Mouse (Mus musculus) lung, embryonic 14.5 days (tissue): ENCODE measurements around the gene Dnm3. TPM values are rescaled to one million over a fixed set of nuclear protein-coding genes. Genes with fewer than 3 reads are reported as not detected.

Experiments
- ATAC-seq: fragments of 200-750 bp; cut with Nextera tagmentation; 2 replicates; pipeline ENCODE4 v1.8.0; 2017; ENCODE audit warnings: mild to moderate bottlenecking, moderate TSS enrichment, moderate library complexity; ENCODE audit not compliant: insufficient read depth
- DNase-seq: peaks from one replicate; pipeline ENCODE4 v3.0.0-alpha.2; 2015
- H3K27ac ChIP-seq: fragments of 300-500 bp; sonication (generic); 2 replicates; pipeline ENCODE4 v1.5.1; 2014; ENCODE audit warnings: low read depth, mild to moderate bottlenecking, moderate library complexity
- H3K27me3 ChIP-seq: fragments of 300-500 bp; sonication (generic); 2 replicates; pipeline ENCODE4 v1.6.1; 2014; ENCODE audit warnings: low read length, control low read depth; ENCODE audit not compliant: insufficient read depth
- H3K36me3 ChIP-seq: fragments of 300-500 bp; sonication (generic); 2 replicates; pipeline ENCODE4 v1.6.1; 2014; ENCODE audit warnings: control low read depth; ENCODE audit not compliant: insufficient read depth
- H3K4me1 ChIP-seq: fragments of 300-500 bp; sonication (generic); 2 replicates; pipeline ENCODE4 v1.6.1; 2014; ENCODE audit warnings: antibody characterized with exemption, control low read depth; ENCODE audit not compliant: insufficient read depth
- H3K4me2 ChIP-seq: fragments of 300-500 bp; sonication (generic); 2 replicates; pipeline ENCODE4 v1.6.1; 2014; ENCODE audit warnings: mild to moderate bottlenecking
- H3K4me3 ChIP-seq: fragments of 300-500 bp; sonication (generic); 2 replicates; pipeline ENCODE4 v1.5.1; 2014; ENCODE audit warnings: low read depth, low read length
- H3K9ac ChIP-seq: fragments of 300-500 bp; sonication (generic); 2 replicates; pipeline ENCODE4 v1.6.1; 2014
- H3K9me3 ChIP-seq: fragments of 300-500 bp; sonication (generic); 2 replicates; pipeline ENCODE4 v1.6.1; 2016; ENCODE audit warnings: low read depth, low read length, control low read depth
- CTCF ChIP-seq: IDR thresholded peaks from 2 replicates; pipeline ENCODE4 v1.5.1; 2016; ENCODE audit warnings: antibody characterized with exemption, low read depth
- WGBS: fragments of 180-500 bp; shearing (Covaris S2); extraction: QIAGEN DNeasy Blood & Tissue Kit; methylation state at CpG from one replicate; pipeline ENCODE4 v1.1.7; 2014; 5-methylcytosine and 5-hydroxymethylcytosine counted together
- polyA plus RNA-seq: library from polyadenylated mRNA; unstranded; fragments of >200 nt; fragmentation: Nextera tagmentation; extraction: Ambion mirVana; gene quantifications from 2 replicates; pipeline ENCODE4 v1.2.1, GENCODE M21; 2014

Gene Dnm3
- polyA plus RNA-seq, 1 experiment from 2014 or later: 2.8 TPM

DNA sequence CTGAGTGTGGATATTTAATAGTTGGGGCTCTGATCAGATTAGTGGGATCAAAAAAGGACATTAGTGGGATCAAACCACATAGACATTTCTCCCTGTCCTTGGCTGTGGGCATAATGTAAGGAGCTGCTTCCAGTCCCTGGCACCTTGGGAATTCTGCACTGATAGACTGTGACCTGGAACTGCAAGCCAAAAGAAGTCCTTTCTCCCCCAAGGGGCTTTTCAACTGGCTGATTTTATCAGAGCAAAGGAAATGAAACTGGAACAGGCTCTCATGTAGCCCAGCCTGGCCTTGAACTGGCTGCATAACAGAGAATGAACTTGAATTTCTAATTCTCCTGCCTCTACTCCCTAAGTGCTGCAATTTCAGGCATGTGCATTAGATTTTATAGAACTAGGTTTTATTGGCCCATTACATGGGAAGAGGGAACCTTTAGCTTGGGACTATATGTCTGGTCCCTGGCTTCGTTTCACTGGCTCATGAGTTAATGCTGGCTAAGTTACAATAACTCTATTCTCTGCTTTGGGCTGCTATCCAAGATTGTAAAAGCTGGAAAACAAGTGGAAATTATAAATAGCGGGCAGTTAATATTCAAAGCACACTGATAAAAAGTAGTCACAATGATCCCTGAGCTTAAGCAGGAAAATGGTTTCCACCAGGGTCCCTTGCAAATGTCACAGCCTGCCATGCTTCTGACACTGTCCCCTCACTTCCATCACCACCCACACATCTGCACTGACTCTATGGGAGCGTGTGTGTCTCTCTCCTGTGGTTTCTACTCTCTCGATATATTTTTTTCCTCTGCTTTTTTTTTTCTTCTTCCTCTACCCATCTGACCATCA lies 183.9 kb downstream of the Dnm3 start:
- H3K4me2 ChIP-seq: no peak overlapping the region
- ATAC-seq: peak; percentile 52; the same call in 1 of the 2 replicates
- no peaks in the 10 kb centered on the region for H3K27me3 ChIP-seq
- H3K4me3 ChIP-seq: no peak overlapping the region
- H3K27ac ChIP-seq: peak overlapping the region; percentile 26; the same call in 1 of the 2 replicates
- no peaks in the 10 kb centered on the region for H3K36me3 ChIP-seq
- H3K9me3 ChIP-seq: no peaks in the 10 kb centered on the region
- WGBS: 39% methylated on average over 4 of the region's 4 CpGs
- TF ChIP-seq CTCF: no peak
- peaks cover 4% of the 10 kb centered on the region; the same call in 1 of the 2 replicates for H3K4me1 ChIP-seq
- DNase-seq: peak; percentile 77
- H3K9ac ChIP-seq: no peak overlapping the region

DNA sequence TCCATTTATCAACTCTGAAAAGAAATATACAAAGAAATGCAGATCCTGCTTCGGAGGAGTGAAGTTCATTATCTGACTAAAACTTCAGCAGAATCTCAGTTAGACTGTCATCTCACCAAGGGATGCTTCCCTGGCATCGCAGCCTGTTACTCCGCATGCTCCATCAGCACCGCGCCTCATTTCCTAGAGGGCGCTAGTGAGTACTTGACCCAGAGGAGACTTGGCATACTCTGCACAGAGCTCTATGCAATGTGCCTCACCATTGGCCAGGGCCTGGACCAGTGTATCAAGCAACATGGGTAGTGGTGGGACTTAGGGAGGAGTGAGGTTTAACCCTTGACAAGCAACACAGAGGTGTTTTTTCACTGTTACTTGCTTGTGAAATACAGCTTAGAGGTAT lies 190.9 kb downstream of the Dnm3 start:
- no peak overlapping the region for H3K4me2 ChIP-seq
- TF ChIP-seq CTCF: peak; percentile 44; the same call in 1 of the 2 replicates
- DNase-seq: peak; percentile 48

GRCm38 (mm10) chr1:162281981-162282381 lies 195.9 kb downstream of the Dnm3 start:
- WGBS: 21% methylated on average over 7 of the region's 7 CpGs
- Histone ChIP-seq H3K4me3 (no peak overlapping the region), H3K27ac (no peak overlapping the region; the same call in 1 of the 2 replicates), H3K9ac (no peak overlapping the region), H3K4me2 (no peak overlapping the region), H3K27me3 (no peaks in the 10 kb centered on the region), H3K4me1 (peaks cover 5% of the 10 kb centered on the region; the same call in 1 of the 2 replicates), H3K36me3 (no peaks in the 10 kb centered on the region), H3K9me3 (no peaks in the 10 kb centered on the region)
- TF ChIP-seq CTCF: no peak
- ATAC-seq (no peak), DNase-seq (no peak)

More for the DNA sequence above, 190.9 kb downstream of the Dnm3 start:
- Histone ChIP-seq H3K36me3 (no peaks in the 10 kb centered on the region), H3K9me3 (no peaks in the 10 kb centered on the region), H3K4me1 (peaks cover 2% of the 10 kb centered on the region; the same call in 1 of the 2 replicates), H3K9ac (no peak overlapping the region), H3K27me3 (no peaks in the 10 kb centered on the region), H3K27ac (no peak overlapping the region), H3K4me3 (no peak overlapping the region)
- no peak for ATAC-seq
- 56% methylated on average over 6 of the region's 6 CpGs for WGBS

- Histone ChIP-seq H3K27me3 (no peaks in the 10 kb centered on the region), H3K9ac (no peak overlapping the region), H3K4me3 (no peak overlapping the region), H3K36me3 (no peaks in the 10 kb centered on the region), H3K9me3 (no peaks in the 10 kb centered on the region), H3K4me2 (no peak overlapping the region), H3K4me1 (peaks cover 5% of the 10 kb centered on the region; the same call in 1 of the 2 replicates), H3K27ac (no peak overlapping the region)
- WGBS: 95% methylated on average over 4 of the region's 4 CpGs
- DNase-seq: no peak
- no peak for ATAC-seq
- no peak for TF ChIP-seq CTCF
Measured at GRCm38 (mm10) chr1:162280052-162280451, 197.8 kb downstream of the Dnm3 start.

- Histone ChIP-seq H3K4me1 (no peaks in the 10 kb centered on the region), H3K36me3 (no peaks in the 10 kb centered on the region), H3K27me3 (no peaks in the 10 kb centered on the region), H3K27ac (no peak overlapping the region), H3K9me3 (no peaks in the 10 kb centered on the region), H3K4me3 (no peak overlapping the region), H3K4me2 (no peak overlapping the region), H3K9ac (no peak overlapping the region)
- peak; percentile 60; the same call in 1 of the 2 replicates for ATAC-seq
- peak; percentile 84 for TF ChIP-seq CTCF
- WGBS: 89% methylated on average over 1 of the region's 1 CpGs
- DNase-seq: peak; percentile 77
Measured at GRCm38 (mm10) chr1:162276011-162276410, 201.8 kb downstream of the Dnm3 start.

DNA sequence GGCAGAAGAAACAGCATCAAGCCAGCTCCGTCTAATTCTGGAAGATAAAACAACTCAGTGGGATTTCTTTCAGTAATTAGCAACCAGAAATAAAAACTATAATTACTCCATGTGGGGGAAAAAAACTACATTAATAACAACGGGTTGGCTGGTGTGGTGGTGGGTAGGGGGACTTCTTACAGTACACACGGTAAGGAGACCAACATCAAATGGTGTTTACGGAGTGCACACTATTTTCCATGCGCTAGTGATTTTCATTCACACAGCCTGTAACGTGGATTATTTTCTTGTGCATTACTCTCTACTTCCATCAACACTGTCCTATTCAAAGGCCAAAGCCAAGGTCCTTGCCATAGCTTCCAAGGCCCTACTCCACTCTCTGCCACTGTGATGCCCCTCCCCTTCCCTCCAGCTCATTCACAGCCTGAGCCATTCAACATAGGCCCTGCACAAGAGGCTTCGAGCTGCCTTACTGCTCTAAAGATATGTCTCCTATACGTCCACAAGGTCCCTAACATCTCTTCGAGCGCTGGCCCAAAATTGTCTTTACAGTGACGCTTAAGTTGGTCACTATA lies 203.1 kb downstream of the Dnm3 start:
- Histone ChIP-seq H3K27ac (no peak overlapping the region), H3K4me1 (no peaks in the 10 kb centered on the region), H3K9me3 (no peaks in the 10 kb centered on the region), H3K9ac (no peak overlapping the region), H3K4me2 (no peak overlapping the region), H3K27me3 (no peaks in the 10 kb centered on the region), H3K4me3 (no peak overlapping the region), H3K36me3 (no peaks in the 10 kb centered on the region)
- TF ChIP-seq CTCF: no peak
- DNase-seq (no peak), ATAC-seq (no peak)
- 89% methylated on average over 11 of the region's 11 CpGs for whole genome bisulfite sequencing
